Mouse (Mus musculus): ENCODE results near the gene Gm17660.

The Gm17660 gene

GRCm38 (mm10) chr5:104076361-104076760 is 1.0 kb downstream of the Gm17660 start:
- peak; percentile 18 for DNase-seq

DNA sequence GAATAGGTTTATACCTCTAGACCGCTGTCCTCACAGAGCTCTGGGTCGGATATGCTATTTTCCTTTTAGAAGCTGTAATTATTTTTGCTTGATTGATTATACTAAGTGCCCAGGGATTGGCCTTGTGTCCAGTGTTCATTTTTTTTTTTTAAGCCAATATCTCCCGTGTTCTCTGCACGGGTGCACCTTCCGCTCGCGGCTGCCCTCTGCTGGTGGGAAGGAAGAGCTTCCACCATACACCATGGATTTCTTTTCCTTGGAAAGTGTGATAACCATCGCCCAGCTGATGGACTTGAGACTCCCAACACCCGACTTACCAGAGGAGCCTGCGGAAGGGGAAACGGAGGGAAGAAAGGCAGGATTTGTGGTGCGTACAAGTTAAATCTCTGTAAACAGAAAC is 3.0 kb downstream of the Gm17660 start:
- DNase-seq: peak; percentile 40

- DNase-seq: no peak
These were observed 3.8 kb downstream of the Gm17660 start for GRCm38 (mm10) chr5:104073602-104074001.

DNA sequence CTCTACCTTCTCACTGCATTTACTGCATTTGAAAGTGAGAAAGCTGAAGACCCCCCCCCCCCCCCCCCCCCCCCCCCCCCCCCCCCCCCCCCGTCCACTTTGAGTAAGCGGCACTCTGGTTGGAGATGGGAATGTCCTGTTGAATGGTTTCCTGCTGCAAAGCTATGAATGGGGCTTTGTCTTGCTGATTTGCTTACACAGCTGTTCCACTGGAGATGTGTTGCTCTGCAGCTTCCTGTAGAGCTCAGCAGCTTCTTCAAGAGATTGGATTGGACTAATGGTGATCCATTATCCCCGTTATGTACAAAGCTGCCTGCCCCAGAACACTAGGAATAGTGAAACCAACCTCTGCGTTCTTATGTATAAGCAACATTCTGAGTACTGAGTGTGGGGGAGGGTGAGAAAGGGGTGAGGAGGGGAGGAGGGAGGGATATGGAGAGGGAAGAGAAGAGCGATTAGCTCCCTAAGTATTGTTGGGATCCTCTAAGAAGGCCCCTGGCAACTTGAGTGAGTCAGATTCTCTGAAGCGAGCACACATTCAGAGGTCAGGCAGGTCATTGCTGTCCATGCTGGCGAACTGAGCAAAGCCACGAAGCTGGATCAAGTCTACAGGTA is 5.0 kb downstream of the Gm17660 start:
- no peak for DNase-seq

DNA sequence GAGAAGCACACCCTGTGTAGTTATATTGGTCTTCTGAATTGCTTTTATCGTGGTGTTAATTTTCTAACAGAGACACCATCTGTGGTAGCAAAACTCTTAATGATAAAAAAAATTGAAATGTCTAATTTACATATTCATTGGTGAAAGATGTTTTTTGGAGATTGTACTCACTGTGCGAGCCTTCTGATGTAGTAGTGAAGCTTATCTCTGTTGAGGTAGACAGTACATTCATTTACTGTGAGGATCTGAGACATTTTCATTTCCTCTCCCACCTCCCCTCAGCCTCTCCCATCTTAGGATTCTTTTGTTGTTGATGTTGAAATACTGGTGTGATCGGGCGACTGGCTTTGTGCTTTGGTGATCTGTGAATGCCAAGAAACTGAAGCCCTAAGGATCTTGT is 6.4 kb downstream of the Gm17660 start:
- DNase-seq: no peak

DNA sequence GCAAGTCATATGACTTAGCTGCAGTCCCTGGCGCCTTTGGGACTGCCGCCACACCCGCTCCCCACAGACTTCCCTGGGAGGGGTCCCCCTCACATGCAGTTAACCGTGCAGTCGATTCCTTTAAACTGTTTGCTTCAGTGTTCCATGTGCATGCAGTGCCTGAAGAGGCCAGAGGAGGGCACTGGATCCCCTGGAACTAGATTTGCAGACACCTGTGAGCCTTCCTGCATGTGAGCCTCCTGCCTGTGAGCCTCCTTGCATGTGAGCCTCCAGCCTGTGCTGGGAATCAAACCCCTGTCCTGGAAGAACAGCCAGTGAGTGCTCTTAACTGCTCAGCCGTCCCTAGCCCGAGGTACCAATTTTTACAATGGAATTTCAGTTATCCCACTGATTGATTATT is 8.7 kb downstream of the Gm17660 start:
- no peak for DNase-seq

DNA sequence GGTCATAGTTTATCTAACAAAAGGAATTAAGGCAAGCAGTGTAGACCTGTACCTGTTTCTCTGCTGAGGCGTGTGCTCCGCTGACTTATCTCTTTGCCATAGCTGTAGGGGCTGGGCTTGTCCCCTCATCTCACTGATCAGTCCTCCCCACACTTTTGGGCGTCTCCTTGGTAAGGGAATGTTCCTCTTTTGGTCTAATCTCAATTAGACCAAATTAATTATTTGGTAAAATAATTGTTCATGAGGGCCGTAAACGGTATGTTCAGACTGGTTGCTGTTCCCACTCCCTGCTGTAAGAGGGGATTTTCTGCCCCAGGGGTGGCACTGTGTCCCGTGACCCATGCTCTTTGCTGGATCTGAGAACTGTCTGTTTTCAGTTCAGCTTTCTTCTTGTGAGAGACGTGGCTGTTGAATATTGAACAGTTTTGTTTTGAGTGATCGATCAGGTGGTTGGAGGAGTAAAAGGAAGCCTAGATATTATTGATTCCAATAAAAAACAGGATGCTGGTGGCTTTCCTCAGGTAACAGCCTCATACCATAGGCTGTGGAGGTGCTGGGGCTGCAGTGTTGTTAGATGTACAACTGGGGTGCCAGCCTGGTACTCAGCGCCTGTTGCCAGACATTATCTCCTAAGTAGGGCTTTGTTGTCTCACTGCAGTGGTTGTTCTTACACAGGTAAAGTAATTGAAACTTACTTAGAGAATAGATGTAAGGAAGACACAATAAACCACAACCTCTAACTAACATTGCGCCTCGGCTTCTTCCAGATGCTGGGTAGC is 14.4 kb downstream of the Gm17660 start:
- DNase-seq: no peak

DNA sequence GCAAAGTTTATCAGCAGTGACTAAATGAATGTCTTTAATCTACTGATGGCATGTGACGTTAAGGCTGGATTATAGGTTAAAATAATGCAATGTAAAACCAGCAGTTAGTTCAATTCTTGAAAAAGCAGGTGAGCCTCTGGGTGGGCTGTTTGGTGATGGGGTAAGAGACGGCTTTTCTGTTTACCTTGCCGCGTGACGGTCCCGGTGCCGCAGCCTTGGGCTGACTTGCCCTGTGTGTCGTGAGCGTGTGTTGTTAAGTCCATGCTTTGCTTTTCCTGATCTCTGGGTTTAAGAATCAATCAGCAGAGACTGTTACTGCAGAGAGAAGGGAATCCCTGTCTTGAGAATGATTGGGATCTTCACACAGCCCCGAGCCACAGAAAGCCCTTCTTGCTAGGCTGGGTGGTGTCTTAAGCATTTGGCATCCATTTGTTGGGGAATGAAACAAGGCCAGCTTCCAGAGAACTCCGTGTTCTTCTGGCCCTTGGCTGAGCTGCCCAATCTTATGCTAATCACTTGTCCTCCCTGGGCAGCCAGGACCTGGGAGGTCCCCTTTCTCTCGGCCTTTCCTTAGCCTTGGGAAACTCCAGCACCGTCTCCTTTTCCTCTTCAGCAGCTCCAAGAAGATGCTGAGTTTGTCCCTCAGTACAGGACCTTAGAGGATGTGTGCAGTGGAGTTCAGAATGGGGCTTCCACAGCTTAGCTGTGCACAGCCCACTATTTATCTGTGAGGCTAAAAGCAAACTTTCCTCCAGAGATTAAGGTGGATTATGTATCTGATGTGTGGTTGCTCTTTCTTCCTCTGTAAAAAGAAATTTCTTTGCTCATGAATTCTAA is 15.3 kb downstream of the Gm17660 start:
- no peak for DNase-seq

DNA sequence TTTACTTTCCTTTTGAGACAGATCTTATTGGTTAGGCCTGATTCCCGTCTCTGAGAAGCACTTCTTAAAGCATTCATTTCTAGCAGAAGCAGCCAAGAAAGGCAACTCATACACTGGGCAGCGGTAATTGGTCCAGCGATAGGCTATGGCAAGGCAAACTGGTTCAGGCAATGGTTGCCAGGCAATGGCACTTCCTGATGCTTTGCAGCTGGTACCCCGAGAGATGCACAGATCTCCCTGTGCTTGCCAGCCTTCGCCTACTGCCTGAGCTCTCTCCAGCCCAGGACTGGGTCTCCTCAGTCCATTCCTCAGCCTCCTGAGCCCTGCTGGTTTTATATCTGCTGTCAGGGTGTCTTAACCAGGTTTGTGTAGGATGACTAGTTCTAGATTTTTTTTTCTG is 17.0 kb downstream of the Gm17660 start:
- DNase-seq: no peak

- no peak for DNase-seq
These were observed 17.8 kb downstream of the Gm17660 start for GRCm38 (mm10) chr5:104059628-104060027.

DNA sequence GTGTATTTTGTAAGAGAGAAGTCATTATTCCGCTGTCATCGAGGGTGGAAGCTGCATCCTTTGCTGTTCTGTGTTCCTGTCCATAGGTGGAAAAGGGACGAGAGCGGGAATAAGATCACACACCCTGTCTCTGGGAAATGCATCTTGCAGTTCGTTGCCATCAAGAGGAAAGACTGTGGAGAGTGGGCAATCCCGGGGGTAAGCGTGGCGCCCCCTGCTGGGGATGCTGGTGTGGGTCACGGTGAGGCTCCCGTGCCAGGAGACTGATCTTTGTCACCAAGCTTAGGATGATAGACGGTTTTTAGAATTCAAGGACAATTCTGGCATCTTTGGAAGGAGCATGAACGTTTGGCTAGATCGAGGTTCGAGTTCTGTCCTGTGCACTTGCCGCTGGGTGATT is 19.4 kb downstream of the Gm17660 start:
- no peak for DNase-seq

GRCm38 (mm10) chr5:104056295-104056694 is 21.1 kb downstream of the Gm17660 start:
- DNase-seq: no peak

DNA sequence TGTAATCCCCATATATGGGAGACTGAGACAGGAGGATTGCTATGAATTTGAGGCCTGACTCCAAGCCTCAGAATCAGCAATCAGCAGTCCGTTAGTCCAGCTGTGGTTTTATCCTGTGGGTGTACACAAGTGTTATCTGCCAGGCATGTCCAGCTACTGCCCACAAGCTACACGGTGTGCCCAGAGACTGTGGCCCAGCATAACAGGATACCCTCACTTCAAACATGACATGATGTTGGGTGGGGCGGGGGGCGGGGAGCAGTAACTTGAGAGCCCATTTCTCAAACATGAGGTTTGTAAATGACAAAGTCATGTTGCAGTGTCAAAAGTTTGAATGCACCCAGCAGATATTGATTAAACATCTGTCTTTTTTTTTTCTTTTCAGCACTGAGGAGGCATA is 21.6 kb downstream of the Gm17660 start:
- no peak for DNase-seq

GRCm38 (mm10) chr5:104054938-104055337 is 22.5 kb downstream of the Gm17660 start:
- DNase-seq: no peak

DNA sequence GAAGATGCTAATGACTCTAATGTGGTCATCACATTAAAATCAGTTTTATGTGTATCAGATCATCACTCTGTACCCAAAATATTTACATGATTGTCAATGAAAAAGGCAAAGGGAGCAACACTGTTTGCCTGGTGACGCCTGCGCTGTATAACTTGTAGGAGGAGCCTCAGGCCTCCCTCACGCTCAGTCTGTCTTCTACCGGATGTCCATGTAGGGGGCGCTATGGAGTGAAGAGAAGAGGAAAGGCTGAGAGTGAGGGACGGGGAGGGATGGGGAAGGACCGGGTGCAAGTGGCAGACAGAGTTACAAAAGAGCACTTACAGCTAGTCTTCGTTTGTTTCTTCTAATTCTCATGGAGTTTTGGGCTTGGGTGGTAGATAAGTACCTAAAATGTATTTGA is 24.5 kb downstream of the Gm17660 start:
- DNase-seq: no peak

- peak; percentile 22 for DNase-seq
These were observed 29.3 kb downstream of the Gm17660 start for GRCm38 (mm10) chr5:104048139-104048538.

- peak; percentile 30 for DNase-seq
These were observed 30.0 kb downstream of the Gm17660 start for GRCm38 (mm10) chr5:104047200-104048105.

DNA sequence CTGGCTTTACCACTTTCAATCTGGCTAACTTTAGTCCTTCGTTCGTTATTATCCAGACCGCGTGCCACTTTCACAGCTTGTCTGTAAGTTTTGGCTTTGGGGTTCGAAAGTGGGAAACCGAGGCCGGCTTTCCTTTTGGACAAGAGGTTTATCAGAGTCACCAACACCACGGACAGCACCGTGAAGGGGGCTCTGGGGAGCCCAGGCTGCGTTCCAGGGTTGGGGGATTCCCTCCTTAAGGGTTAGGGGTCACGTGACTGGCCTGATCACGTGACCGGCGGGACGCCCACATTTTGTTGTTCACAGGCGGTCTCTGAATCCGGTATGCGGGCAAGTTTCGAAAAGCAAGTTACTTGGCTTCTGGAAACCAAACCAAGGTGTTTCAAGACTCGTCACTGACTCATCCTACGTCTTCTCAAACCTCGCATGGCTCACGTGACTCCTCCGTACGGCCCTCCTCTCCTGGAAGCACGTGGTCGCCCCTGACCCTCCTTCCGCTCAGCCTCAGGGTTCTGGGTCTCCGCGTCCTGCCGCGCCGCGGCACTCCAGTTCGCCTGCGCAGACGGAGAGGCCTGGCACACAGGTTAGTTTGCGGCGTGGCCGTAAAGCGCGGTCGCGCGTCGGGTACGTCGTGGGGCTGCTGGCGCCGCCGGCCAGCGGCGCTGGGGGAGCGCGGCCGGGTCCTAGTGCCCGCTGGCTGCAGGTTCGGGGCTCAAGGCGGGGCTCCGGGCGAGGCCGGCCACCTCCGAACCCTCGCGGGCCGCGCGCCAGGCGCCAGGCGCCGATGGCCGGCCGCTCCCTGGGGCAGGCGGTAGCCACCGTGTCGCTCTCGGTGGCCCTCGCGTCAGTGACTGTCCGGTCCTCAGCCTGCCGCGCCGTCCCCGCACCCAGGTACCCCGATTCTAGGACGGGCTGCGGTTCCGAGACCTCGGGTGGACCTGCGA is 30.9 kb downstream of the Gm17660 start, which contains the start of gene Nudt9:
TSS of gene Nudt9 (plus strand) at position 51 of the 944 bp plus-strand sequence.
- DNase-seq: peak; percentile 98

DNA sequence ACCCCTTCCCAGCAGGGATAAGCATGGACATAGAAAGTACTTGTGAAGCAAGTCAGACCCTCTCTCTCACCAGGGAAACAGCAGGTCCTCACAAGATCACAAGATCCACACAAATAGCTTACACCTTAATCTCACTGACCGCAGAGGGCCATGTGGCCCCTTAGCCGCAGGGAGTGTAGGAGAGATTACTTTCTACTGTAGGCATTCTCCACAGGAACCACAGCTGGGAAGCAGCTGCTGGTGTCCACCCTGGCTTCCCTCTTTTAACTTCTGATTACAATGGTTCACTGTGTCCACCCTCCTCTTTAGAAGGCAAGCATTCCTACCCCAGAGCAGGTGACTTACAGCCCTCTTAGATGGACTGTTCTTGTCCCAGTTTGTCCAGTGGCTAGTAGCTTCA is 33.7 kb downstream of the Gm17660 start:
- DNase-seq: no peak

- DNase-seq: no peak
These were observed 34.5 kb downstream of the Gm17660 start for GRCm38 (mm10) chr5:104042906-104043305.

Data from cerebellum, adult 9-11 months (tissue).